Mouse (Mus musculus) cerebellum, adult 18-20 months (tissue): ENCODE data around the gene Dctn2.
A peak's percentile ranks its signal among the peaks of the same experiment; 100 is the strongest.

Experiments
- DNase-seq, 2 experiments: peaks; one replicate each; pipeline ENCODE4 v3.0.0; 2021

Dctn2 gene

DNA sequence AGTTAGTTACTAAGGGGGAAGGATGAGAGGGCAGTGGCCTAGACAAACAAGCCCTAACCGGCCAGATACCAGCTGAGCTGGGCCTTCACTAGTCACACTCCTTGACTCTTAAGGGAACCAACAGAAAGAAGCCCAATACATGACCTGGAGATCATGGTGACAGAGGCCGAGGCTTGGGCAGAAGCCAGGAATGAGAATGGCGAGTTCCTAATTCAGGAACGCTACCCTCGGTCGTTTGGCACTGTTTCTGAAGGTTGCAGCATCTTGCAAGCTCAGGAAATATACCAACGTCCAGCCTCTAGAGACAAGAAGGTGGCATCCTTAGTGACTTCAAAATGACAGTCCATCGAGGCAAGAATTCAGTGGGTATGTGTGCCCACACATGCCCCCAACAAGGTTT, 1.8 kb upstream of the Dctn2 start:
- DNase-seq = no peak

DNA sequence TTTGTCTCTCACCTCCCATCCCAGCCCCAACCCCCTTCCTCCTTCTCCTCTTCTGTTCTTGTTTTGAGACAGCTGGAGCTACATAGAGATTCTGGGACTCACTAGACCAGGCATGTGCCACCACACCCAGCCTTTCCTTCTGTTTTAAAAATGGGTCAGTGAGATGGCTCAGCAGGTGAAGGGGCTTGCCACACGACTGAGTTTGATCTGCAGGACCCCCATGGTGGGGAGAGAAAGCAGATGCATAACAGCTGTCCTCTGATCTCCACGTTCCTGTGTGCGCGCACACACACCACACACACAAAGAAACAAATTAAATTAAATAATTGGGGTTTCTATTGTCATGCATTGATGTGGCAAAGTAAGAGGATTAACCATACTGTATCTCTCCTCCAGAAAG, 1.2 kb upstream of the Dctn2 start:
- no peak for DNase-seq

DNA sequence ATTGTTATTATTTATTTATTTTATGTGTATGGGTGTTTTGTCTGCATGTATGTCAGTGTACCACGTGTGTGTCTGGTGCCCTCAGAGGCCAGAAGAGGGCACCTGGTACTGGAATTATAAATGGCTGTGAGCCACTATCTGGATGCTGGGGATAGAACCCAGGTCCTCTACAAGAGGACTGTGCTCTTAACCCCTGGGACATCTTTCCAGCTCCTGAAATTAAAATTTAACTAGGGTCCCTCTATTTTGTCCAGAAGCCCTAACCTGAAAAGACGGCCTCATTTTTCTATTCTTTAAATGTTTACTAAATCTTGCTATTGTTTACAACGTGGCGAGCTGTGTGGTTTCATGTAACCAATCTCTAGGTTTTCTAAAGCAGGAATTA, 449 bp upstream of the Dctn2 start:
- DNase-seq = no peak

DNA sequence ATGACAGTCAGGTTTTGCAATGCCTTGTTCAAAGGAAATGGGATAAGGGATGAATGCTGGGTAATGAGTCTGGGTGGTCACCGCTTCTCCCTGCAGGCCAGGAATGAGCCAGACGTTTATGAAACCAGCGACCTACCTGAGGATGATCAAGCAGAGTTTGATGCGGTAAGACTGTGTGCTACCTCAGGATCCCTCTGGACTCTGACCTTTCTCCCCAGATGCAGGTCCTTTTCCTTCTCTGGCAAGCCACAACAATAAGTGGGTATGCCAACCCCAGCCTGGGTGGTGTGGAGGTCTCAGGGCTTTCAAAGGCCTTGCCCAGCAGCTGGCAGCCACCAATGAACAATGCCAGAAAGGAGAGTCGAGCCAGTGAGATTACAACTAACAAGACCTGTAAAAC, 1.1 kb downstream of the Dctn2 start:
- DNase-seq = no peak

DNA sequence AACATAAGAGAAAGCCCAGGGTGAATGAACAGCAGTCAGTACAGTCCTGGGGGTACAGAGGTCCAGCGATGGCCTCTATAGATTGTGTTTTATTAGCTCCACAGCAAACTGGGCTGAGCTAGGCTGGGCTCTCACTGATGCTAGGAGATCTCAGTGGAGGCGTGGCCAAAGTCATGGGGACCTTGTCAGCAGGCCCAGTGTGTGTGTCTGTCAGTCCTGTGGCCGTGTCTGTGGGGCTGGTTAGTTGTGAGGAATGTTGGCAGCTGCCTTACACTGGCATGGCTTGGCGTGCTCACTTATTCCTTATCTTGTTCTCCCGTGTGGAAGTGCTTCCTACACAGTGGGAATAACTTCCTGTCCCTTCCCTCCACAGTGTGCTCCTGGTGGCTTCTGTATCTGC, 2.2 kb downstream of the Dctn2 start:
- DNase-seq = no peak

DNA sequence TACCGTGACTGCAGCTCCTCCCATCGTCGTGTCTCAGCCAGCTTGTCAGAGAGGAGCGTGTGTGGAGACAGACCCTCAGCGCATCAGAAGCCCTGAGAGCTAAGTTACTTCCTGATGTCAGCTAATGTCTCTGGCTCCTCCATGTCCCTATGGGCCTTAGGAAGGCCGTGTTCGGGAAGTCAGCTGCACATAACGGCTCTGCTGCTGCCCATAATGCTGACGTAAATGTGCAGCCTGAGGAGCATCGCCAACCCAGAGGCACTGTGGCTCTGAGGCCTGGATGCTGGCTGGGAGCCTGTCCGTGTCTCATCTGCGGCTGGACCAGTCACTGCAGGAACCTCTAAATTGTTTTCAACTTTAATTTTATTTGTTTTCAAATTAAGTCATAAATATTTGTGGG, 2.9 kb downstream of the Dctn2 start:
- peak in 1 of 2 experiments; percentile 53 for DNase-seq

DNA sequence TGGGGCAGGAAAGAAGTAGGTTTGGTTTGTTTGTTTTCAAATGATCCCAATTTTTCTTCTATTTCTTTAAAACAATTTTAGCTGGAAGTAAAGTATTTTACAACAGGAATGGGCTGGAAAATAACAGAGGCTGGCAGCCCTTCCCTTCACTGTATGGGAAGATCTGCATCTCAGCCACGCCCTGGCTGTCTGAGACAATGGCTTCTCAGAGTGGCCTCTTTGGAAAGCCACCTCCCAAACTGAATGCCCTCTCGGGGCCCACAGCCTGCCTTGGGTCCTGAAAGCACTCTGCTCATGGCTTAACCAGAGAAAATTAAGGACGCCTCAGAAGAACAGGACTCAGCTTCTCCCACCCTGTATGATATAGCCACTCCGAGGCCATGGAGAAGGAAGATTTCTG, 3.7 kb downstream of the Dctn2 start:
- no peak for DNase-seq

DNA sequence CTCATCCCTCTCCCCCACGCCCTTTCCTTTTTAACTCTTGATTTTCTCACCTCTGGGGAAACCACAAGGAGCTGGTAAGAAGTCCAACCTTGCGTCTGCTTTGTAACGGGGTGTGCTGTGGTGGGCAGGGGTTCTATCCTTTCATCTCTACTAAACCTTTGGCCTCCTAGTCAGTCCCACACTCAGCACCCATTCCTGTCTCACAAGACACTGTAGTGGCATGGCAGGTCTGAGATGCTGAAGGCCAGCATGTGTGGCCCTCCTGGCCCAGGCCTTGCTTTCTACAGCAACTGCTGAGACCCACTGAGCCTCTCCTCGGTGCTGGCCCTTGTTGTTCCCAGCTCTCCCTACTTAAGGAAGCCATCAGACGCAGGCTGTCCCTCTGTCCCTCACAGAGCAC, 6.2 kb downstream of the Dctn2 start:
- DNase-seq = no peak

DNA sequence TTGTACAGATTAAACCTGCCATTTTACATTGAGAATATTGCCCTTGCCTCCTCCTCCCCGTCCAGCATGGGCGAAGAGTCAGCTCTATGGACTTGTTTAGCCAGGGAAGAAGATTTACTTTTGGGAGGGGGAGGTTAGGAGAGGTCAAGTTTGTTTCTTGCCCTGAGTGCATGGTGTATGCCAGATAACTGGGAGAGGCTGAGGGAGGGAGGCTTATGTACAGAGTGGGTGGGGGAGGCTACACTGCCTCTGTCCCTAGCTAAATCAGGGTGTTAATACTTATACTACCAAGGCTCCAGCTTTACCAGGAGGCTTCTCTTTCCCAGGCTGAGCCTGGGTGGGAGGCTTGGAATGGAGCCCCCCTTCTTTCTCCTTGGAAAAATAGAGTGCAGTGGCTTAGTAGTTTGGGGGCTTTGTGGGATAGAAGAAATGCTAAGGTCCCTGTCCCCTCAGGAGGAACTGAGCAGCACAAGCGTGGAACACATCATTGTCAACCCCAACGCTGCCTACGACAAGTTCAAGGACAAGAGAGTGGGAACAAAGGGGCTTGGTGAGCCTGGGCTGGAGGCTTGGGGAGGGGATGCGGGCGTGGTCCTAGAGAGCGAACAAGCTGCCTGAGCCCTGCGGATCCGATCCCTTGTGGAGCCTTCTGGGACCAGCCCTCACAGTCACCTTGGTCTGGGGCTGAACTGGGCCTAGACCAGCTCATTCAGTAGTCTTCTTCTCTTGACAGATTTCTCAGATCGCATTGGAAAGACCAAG, 8.3 kb downstream of the Dctn2 start:
- DNase-seq = no peak

DNA sequence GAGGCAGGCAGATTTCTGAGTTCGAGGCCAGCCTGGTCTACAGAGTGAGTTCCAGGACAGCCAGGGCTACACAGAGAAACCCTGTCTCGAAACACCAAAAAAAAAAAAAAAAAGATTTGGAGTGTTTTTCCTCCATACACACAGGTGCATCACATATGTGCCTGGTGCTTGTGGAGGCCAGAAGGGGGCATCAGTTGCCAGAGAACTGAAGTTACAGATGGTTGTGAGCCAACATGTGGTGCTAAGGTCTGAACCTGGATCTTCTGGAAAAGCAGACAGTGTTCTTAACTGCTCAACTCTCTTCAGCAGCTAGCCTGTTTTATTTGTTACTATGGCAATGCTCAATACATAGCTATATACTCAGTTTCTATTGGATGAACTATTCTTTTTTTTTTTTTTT, 13.6 kb downstream of the Dctn2 start:
- no peak for DNase-seq

DNA sequence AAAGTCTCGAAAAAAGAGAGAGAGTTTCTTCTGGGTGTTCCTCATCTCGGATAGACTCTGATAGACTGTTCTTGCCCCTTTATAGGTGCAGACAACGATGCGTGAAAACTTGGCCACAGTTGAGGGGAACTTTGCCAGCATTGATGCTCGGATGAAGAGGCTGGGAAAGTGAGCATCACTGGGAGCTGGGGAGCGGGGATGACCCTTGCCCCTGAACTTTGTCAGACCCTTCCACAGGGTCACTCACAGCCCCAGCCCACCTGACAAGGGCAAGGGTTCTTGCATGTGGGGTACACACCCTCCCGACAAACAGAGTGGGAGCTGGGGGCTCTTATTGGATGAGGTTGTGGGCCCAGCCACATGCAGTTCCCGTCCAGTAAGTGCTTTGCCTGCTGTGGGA, 15.1 kb downstream of the Dctn2 start:
- no peak for DNase-seq

DNA sequence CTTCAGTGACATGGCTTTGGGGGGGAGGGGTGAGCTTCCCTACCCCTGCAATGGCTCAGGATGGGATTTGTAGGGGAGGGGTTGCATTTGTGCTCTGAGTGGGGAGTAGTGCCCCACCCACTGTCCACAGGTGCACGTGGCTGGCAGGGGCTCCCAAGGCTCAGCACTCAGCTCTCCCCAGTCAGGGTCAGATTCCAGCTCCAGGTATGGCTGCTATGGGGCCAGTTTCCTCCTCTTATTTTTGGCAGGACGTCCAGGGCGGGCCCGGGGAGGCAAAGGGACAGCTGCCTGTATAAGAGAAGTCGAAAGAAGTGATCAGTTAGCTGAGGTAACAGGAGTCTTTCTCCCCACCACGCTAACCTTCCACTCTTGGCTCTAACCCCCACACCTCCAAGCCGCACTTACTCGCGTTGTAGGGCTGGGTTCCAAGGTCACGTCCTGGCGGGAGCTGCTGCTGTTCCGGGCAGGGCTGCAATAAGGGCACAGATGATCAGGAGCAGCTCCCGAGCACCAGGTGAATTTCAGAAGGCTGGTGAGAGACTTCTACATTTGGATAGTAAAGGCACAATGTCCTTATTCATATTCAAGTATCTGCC, 16.6 kb downstream of the Dctn2 start:
- DNase-seq = no peak

DNA sequence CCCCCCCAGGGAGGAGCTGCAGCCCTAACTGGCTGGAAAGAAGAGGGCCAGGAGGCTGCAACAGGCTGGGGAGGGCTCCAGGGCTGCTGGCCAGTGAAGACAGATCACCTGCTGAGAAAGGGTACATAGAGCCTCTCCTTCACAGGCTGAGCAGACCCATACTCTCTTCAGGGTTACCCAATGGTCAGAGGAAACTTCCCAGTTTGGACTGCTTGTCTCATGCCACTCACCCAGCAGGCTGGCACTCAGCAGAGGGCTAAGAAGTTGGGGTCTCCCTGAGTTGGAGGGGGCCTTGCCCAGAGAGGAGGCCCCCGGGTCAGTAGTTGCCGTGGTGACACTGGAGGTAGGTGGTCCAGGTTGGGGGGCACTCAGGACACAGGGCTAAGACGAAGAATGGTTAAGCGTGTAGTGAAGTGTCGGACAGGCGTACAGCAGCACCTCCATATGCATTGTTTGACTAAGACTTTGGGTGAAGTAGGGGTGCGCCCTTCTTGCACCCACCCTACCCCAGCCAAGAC, 18.0 kb downstream of the Dctn2 start:
- DNase-seq = no peak

DNA sequence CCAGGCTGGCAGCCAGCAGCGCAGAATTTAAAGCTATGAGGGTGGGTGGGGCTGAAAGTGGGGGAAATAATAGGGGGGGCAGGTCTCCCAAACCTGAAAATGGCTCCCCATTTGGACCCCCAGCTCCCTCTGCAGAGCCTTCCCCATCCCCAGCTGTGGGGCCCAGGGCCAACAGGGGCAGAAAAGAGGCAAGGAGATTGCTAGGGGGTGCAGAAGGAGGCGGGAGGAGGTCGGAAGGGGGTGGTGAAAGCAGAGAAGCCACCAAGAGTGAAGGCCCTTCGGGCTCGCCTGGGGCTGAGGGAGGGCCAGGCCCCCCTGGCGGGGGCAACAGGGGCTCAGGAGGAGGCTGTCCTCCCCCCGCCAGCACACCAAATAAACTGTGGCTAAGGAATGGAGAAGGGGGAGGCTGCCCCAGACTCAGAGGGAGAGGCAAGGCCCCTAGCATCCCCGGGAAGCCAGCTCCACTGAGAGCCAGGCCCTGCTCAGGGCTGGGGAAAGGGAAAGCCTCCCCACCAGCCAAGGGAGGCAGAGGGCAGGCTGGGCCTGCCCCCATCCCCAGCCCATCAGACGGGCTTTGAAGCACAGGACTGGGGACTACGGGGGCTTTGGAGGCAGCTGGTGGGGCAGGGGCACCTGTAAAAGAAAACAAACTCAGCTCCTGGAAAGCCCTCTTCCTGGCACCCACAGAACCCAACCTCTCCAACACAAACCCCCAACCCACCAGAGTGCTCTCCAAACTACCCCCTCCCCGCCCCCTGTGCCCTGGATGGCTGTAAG, 18.7 kb downstream of the Dctn2 start:
- DNase-seq = no peak

DNA sequence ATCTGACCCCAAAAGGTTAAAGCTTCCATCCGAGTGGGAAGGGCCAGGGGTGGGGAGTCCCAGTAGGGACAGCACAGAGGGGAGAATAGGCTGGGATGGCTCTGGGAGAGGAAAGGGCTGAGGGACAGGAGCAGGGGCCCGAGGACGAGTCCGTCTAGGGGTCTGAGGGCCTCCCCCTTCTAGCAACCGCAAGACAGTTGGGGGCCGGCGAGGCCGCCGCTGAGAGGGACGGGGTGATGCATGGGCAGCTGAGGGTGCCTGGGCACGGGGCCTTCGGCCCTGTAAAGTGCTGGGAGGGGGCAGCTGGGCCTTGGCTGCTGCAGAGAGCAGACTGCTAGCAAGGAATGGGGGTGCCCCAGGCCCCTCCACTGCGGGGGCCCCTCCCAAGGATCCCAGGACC, 19.5 kb downstream of the Dctn2 start:
- DNase-seq = peak in 1 of 2 experiments; percentile 22

DNA sequence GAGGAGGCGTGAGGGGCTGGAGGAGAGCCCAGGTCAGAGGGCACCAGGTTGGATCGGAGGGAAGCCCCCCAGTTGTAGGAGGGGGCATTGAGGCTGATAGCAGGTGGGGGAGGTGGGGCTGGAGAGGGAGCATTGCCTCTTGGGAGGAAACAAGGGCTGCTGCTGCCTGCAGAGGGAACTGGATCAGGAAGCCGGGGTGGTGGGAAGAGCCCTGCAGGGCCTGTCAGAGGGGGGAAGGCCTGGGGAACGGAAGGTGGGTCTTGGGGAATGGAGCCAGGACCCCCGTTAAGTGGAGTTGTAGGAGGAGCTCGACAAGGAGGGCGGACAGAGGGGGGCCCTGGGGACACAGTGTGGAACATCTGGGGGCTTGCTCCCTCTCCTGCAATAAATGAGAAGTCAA, 20.0 kb downstream of the Dctn2 start:
- DNase-seq = no peak

DNA sequence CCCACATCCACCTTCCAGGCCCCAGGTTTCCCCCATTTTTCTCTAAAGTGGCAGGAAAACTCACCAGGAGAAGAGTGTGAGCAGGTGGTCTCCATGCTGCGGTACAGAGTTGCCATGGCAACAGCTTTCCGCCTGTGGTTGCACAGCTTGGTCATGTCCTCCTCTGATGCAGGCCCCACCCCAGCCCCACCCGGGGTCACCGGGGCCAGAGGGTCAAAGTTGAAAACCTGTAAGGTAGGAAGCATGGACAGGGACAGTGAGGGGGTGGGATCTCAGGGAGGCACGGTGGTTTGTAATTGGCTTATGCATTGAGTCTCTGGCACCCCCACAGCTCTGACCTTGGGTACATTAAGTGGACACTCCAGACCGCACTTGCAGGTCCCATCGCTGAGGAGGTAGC, 20.6 kb downstream of the Dctn2 start:
- peak in 1 of 2 experiments; percentile 23 for DNase-seq

DNA sequence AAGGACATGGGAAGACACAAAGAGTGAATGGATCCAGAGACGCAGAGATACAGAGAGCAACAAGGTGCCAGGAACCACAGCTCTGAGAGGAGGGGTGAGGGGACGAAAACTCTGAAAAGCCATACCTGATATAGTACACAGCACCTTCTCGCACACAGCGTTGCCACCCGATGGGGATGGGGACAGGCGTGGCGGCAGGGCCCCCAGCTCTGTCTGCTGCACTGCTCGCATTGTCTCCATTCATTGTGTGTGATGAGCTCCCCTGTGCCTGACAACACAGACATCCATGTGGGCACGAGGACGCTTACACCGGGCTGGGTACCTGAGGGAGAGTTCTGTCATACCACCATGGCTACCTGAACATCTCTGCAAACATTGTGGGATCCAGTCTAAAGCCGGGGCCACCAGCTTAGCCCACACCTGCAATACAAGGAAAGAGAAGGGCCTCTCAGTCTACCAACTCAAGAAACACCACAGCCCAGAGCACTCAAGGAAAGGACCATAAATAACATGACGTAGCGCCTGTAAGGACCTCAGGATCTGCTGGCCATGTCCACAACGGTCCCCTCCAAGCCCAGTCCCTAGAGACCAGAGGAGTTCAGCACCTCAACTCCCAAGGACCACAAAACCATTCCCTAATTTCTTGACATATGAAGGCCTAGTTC, 21.2 kb downstream of the Dctn2 start:
- DNase-seq = peak in 1 of 2 experiments; percentile 26

DNA sequence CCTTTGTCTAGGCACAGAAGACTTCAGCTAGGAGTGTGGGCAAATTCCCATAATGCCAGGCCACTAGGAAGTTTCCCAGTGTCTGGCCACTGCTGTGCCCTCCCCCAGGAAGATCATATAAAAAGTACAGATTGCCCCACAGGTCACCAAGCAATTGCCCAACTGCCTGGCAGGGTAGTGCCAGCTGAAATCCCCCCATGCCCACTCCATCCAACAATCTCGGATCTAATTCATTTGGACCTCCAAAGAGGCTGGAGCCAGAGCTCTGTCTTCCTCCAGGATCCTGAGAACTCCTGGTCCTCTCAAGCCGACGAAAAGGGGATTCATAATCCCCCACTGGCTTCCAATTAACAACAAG, 21.7 kb downstream of the Dctn2 start:
- DNase-seq = peak in 1 of 2 experiments; percentile 31

DNA sequence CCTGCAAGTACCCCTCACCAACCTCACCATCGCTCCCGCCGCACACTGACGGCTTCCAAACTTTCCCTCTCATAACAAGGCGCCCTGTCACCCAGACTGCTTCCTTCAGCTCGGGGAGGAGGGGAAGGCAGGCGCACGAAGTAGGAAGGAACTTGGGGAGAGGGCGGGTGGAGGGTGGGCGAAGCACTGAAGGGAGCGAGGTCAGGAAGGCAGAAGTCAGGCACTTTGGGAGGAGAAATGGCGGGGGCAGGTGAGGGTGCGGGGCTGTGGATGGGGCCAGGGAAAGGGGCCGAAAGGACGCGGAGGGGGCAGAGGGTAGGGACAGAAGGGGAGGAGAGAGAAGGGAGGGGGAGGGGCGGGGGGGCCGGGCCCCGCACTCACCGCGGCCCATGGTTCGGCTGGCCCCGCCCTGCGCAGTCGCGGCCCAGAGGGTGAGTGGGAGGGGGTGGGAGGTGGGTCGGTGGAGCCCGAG, 22.2 kb downstream of the Dctn2 start:
- peak in 1 of 2 experiments; percentile 55 for DNase-seq

DNA sequence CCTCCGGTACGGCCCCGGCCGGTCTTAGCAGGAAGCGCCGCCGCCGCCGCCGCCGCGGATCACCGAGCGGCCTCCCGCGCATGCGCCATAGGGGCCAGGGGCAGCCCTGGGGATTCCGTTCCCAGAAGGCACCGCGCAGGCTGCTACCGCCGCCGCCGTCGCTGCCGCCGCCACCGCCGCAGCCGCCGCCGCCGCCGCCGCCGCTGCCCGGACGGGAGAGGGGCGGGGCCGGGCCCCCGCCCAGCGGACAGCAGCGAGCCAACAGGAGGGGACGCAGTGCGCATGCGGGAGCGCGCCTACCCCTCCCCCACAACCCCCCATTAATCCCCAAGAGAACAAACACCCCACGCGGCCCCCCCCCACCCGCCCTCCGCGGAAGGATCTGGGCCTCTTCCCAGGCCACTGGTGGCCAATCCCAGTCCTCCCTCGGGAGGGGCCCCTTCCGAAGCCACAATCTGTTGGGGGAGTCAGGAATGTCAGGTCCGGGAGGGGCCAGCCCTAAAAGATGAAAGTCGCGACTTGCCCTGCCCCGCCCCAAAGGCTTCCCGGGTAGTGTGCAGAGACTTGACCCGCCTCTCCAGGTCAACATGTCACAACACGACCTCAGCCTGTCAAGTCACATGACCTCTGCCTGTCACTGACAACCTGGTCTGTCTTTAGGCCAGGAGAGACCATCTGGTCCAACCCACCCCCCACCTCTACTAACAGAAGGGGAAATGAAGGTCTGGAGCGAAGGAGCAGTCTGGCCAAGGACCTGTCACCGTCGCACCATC, 22.8 kb downstream of the Dctn2 start, which contains the start of gene Mbd6:
TSS of gene Mbd6 (minus strand) at position 219 of the 773 bp plus-strand sequence.
- peak; percentile 88 to 94 for DNase-seq

DNA sequence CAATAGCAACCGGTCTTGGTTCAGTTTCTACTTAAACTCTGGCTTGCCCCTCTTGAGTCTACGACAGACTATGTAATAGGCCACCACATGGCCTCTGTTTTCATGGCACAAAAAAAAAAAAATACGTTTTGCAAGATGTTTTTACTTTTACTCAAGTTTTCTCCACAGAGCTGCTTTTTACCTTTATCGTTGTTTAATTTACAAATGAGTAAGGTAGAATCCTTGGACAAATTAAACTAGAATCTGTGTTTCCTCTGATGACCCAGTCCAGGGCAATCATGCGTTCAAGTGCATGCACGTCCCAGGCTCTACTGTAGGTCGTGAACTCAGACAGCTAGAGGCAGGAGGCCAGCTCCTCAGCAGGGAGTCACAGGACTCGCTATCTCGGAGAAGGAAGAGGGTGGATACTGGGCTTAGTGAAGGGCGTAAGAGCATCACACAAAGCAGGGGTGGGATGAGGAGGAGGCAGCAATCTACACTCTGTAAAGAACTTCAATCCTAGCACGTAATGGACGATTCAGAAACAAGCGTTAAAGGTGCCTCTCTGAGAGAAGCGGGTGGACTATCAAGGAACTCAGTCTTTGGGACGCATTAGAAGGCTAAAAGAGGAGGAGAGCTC, 23.5 kb downstream of the Dctn2 start:
- DNase-seq = peak; percentile 78 to 81
